Mouse (Mus musculus): ENCODE measurements around the gene Nav2. TPM values are rescaled to one million over a fixed set of nuclear protein-coding genes. Genes with fewer than 3 reads are reported as not detected.
A peak's percentile ranks its signal among the peaks of the same experiment; 100 is the strongest.

Gene Nav2
- total and polyA plus RNA-seq, 3 experiments = 20.4 to 49.9 (median 34.4) TPM

DNA sequence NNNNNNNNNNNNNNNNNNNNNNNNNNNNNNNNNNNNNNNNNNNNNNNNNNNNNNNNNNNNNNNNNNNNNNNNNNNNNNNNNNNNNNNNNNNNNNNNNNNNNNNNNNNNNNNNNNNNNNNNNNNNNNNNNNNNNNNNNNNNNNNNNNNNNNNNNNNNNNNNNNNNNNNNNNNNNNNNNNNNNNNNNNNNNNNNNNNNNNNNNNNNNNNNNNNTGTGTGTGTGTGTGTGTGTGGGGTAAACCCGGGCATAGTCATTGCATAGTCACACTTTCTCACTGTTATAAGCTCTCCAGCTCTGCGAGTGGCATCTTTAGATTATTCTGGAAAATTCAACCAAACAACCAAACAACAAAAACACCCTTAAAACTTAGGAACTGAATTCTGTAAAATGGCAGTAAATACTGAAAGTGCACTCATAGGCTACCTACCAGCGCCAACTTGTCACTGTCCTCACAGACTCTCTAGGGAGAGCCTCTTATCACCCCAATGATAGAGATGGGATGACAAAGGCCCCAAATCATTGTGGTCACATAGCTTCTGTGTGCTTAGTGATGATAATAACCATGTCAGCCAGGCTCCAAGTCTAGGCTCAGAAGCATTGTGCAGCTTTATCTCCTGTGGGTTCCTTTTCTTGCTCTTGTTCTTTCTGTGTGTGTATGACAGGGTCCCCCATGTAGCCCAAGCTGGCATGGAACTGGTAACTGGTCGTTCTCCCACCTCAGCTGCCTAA, 40.0 kb downstream of the Nav2 start:
- no peaks in the 10 kb centered on the region for H3K36me3 ChIP-seq (ENCODE audit: control insufficient read depth, insufficient read depth, low read length)
- no peak overlapping the region for H3K4me3 ChIP-seq
- no peak overlapping the region for H3K9ac ChIP-seq (ENCODE audit: low read depth, low read length)
- DNase-seq = no peak
- H3K27ac ChIP-seq = no peak overlapping the region
- intact Hi-C loops (cut with DNase I) = no loop called here
- no peak for TF ChIP-seq EP300 (IDR thresholded peaks at IDR 0.05; ENCODE audit: insufficient read depth, low read depth, low read length)
- no peak for TF ChIP-seq CTCF (IDR thresholded peaks at IDR 0.05)
- no peak for TF ChIP-seq POLR2A (IDR thresholded peaks at IDR 0.05; ENCODE audit: insufficient read depth, low read depth, low read length)
- 82% methylated on average over 4 of the region's 4 CpGs for WGBS
- H3K79me2 ChIP-seq (replicated peaks; ENCODE audit: control insufficient read depth, insufficient read depth, low read length) = no peaks in the 10 kb centered on the region
- no peaks in the 10 kb centered on the region for H3K27me3 ChIP-seq (ENCODE audit: control insufficient read depth, insufficient read depth, low read length)
- no peaks in the 10 kb centered on the region for H3K4me1 ChIP-seq (ENCODE audit: control insufficient read depth, insufficient read depth, low read length)

DNA sequence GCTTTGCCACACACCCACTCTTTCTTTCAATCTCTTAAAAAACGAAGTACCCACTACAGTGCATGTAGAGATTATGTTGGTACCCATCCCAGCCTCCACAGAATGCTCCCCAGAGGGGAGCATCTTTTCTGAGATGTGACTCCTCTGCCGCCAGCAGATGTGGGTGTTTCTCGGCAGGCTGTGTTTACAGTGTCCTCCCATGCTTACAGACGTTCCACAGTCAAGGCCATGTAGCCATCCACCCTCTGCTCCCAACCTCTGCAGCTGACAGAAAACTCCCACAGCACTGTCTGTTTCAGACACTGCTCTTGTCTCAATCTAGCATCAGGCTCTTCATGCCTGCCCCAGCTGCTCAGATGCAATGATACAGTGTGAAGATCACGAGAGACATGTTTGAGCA, 46.0 kb downstream of the Nav2 start:
- Histone ChIP-seq H3K36me3 (ENCODE audit: control insufficient read depth, insufficient read depth, low read length) (no peaks in the 10 kb centered on the region), H3K27ac (no peak overlapping the region), H3K27me3 (ENCODE audit: control insufficient read depth, insufficient read depth, low read length) (no peaks in the 10 kb centered on the region; the same call in 1 of the 2 replicates), H3K9ac (ENCODE audit: low read depth, low read length) (no peak overlapping the region), H3K4me3 (no peak overlapping the region), H3K4me1 (ENCODE audit: control insufficient read depth, insufficient read depth, low read length) (no peaks in the 10 kb centered on the region), H3K79me2 (replicated peaks; ENCODE audit: control insufficient read depth, insufficient read depth, low read length) (no peaks in the 10 kb centered on the region)
- WGBS = 77% methylated on average over 5 of the region's 5 CpGs
- intact Hi-C loops (cut with DNase I) = no loop called here
- TF ChIP-seq CTCF (IDR thresholded peaks at IDR 0.05) (no peak), POLR2A (IDR thresholded peaks at IDR 0.05; ENCODE audit: insufficient read depth, low read depth, low read length) (no peak), EP300 (IDR thresholded peaks at IDR 0.05; ENCODE audit: insufficient read depth, low read depth, low read length) (no peak)
- DNase-seq = no peak

DNA sequence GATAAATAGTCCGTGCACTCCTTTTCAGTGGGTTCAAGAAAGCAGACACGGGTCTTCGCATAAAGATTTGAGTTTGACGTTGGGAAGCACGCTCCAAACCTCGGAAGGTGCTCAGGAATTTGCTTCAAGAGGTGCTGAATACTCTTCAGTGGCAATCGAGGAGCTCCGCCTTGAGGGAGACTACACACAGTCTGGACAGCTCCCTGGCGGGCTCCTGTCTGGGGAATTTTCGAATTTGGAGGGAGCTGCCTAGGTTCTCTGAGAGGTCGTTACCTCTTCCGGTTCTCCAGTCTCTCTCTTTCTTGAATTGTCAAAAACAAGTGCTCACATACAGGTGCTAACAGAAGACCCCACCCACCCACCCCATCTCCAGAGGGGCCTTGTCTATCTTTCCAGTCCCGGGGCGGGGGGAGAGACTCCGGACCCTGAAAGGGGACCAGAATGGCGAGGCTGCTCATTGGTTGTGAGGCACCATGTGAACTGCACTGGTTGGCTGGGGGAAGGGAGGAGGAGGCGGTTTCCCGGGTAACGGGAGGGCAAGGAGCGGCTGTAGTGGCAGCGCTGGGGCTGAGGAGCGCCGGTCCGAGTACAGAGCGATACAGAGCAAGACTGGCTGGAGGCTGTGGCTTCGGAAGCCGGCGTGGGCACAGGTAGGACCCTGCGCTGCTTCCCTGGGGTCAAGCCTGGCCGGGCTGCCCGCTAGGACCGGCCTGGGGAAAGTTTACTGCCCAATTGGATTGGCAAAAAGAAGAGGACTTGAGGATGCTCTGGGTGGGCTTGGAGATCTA, 50.2 kb downstream of the Nav2 start:
- Histone ChIP-seq H3K27me3 (ENCODE audit: control insufficient read depth, insufficient read depth, low read length) (peaks cover 2% of the 10 kb centered on the region; the same call in 1 of the 2 replicates), H3K36me3 (ENCODE audit: control insufficient read depth, insufficient read depth, low read length) (no peaks in the 10 kb centered on the region), H3K4me1 (ENCODE audit: control insufficient read depth, insufficient read depth, low read length) (no peaks in the 10 kb centered on the region), H3K79me2 (replicated peaks; ENCODE audit: control insufficient read depth, insufficient read depth, low read length) (no peaks in the 10 kb centered on the region), H3K4me3 (no peak overlapping the region), H3K9ac (ENCODE audit: low read depth, low read length) (no peak overlapping the region), H3K27ac (no peak overlapping the region)
- TF ChIP-seq EP300 (IDR thresholded peaks at IDR 0.05; ENCODE audit: insufficient read depth, low read depth, low read length) (no peak), POLR2A (IDR thresholded peaks at IDR 0.05; ENCODE audit: insufficient read depth, low read depth, low read length) (no peak), CTCF (IDR thresholded peaks at IDR 0.05) (no peak)
- 5% methylated on average over 32 of the region's 32 CpGs for WGBS
- DNase-seq = peak; percentile 24 to 33
- intact Hi-C loops (cut with DNase I) = no loop called here

DNA sequence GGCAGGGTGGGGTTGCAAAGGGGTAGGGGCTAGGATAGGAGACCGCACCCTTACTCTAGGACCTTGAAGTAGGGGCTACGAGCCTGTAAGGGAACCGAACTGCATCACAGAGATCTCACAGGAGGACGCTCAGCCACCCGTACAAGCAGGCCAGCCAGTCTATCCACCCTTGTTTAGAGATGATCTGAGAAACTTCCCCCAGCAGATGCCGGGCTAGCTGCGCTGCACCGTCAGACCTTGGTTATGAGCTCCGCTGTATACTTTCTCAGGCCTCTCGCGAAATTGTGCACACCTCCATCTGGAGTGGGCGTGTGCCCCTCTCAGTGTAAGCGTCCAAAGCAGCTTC, 50.8 kb downstream of the Nav2 start:
- H3K27ac ChIP-seq = no peak overlapping the region
- TF ChIP-seq POLR2A (IDR thresholded peaks at IDR 0.05; ENCODE audit: insufficient read depth, low read depth, low read length) (no peak), EP300 (IDR thresholded peaks at IDR 0.05; ENCODE audit: insufficient read depth, low read depth, low read length) (no peak), CTCF (IDR thresholded peaks at IDR 0.05) (no peak)
- no peak overlapping the region for H3K9ac ChIP-seq (ENCODE audit: low read depth, low read length)
- peaks cover 2% of the 10 kb centered on the region; the same call in 1 of the 2 replicates for H3K27me3 ChIP-seq (ENCODE audit: control insufficient read depth, insufficient read depth, low read length)
- DNase-seq = no peak
- WGBS = 22% methylated on average over 13 of the region's 13 CpGs
- intact Hi-C loops (cut with DNase I) = no loop called here
- no peaks in the 10 kb centered on the region for H3K4me1 ChIP-seq (ENCODE audit: control insufficient read depth, insufficient read depth, low read length)
- H3K4me3 ChIP-seq = no peak overlapping the region
- no peaks in the 10 kb centered on the region for H3K36me3 ChIP-seq (ENCODE audit: control insufficient read depth, insufficient read depth, low read length)
- no peaks in the 10 kb centered on the region for H3K79me2 ChIP-seq (replicated peaks; ENCODE audit: control insufficient read depth, insufficient read depth, low read length)

DNA sequence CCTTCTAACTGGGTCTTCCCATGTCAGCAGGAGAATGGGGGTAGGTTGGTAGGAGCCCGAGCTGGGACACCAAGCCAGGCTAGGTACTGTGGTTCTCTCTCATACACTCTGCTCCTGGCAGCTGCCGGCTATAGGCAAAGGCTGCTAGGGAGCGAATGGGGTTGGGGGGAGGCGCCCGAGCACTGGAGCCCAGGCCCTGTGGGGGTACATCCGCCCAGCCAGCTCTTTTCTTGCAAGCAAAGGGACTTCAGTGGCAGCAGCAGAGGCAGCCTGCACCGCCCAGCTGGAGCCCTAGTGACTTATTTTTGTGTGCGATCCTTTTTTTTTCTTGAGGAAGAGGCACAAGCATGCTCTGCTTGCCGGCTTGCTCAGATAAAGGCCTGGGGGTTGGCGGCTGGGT, 51.6 kb downstream of the Nav2 start:
- DNase-seq = no peak
- TF ChIP-seq CTCF (IDR thresholded peaks at IDR 0.05) = no peak
- TF ChIP-seq EP300 (IDR thresholded peaks at IDR 0.05; ENCODE audit: insufficient read depth, low read depth, low read length) = no peak
- TF ChIP-seq POLR2A (IDR thresholded peaks at IDR 0.05; ENCODE audit: insufficient read depth, low read depth, low read length) = no peak
- intact Hi-C loops (cut with DNase I) = no loop called here
- H3K9ac ChIP-seq (ENCODE audit: low read depth, low read length) = no peak overlapping the region
- WGBS = 22% methylated on average over 10 of the region's 10 CpGs
- H3K79me2 ChIP-seq (replicated peaks; ENCODE audit: control insufficient read depth, insufficient read depth, low read length) = no peaks in the 10 kb centered on the region
- no peaks in the 10 kb centered on the region for H3K4me1 ChIP-seq (ENCODE audit: control insufficient read depth, insufficient read depth, low read length)
- H3K4me3 ChIP-seq = no peak overlapping the region
- H3K27ac ChIP-seq = no peak overlapping the region
- H3K36me3 ChIP-seq (ENCODE audit: control insufficient read depth, insufficient read depth, low read length) = no peaks in the 10 kb centered on the region
- H3K27me3 ChIP-seq (ENCODE audit: control insufficient read depth, insufficient read depth, low read length) = peaks cover 2% of the 10 kb centered on the region; the same call in 1 of the 2 replicates

DNA sequence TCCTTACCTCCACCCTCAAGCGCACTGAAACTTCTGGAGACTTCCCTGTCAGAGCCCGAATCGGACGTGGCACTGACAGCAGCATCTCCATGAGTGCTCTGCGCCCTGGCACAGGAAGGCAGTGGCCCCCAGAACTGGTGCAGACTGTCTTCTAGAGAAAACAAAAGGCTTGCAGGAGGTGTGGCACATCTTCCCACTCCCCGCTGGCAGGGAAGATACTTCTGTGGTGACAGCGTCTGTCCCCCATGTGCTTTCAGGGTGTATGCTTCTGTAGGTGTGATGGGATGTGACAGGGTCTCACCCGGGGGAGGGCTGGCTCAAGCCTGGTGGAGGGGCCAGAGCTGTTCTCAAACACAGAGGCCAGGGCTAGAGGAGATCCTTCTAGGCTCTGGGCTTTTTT, 53.0 kb downstream of the Nav2 start:
- intact Hi-C loops (cut with DNase I) = no loop called here
- Histone ChIP-seq H3K9ac (ENCODE audit: low read depth, low read length) (no peak overlapping the region), H3K4me1 (ENCODE audit: control insufficient read depth, insufficient read depth, low read length) (no peaks in the 10 kb centered on the region), H3K27ac (no peak overlapping the region), H3K36me3 (ENCODE audit: control insufficient read depth, insufficient read depth, low read length) (no peaks in the 10 kb centered on the region), H3K4me3 (no peak overlapping the region), H3K79me2 (replicated peaks; ENCODE audit: control insufficient read depth, insufficient read depth, low read length) (no peaks in the 10 kb centered on the region), H3K27me3 (ENCODE audit: control insufficient read depth, insufficient read depth, low read length) (peaks cover 2% of the 10 kb centered on the region; the same call in 1 of the 2 replicates)
- no peak for DNase-seq
- no peak for TF ChIP-seq EP300 (IDR thresholded peaks at IDR 0.05; ENCODE audit: insufficient read depth, low read depth, low read length)
- TF ChIP-seq POLR2A (IDR thresholded peaks at IDR 0.05; ENCODE audit: insufficient read depth, low read depth, low read length) = no peak
- no peak for TF ChIP-seq CTCF (IDR thresholded peaks at IDR 0.05)
- WGBS = 42% methylated on average over 8 of the region's 8 CpGs

Data from heart, adult 2 months (tissue).